Mouse (Mus musculus): ENCODE data around the gene B4galnt2. TPM values are rescaled to one million over a fixed set of nuclear protein-coding genes. Genes with fewer than 3 reads are reported as not detected.
A peak's percentile ranks its signal among the peaks of the same experiment; 100 is the strongest.
"Not testable (repeated sequence)": the region's sequence is repeated elsewhere in the genome, so short reads cannot be mapped to it uniquely, and the experiment has no call there.

The B4galnt2 gene
- total RNA-seq (2021) = not detected

DNA sequence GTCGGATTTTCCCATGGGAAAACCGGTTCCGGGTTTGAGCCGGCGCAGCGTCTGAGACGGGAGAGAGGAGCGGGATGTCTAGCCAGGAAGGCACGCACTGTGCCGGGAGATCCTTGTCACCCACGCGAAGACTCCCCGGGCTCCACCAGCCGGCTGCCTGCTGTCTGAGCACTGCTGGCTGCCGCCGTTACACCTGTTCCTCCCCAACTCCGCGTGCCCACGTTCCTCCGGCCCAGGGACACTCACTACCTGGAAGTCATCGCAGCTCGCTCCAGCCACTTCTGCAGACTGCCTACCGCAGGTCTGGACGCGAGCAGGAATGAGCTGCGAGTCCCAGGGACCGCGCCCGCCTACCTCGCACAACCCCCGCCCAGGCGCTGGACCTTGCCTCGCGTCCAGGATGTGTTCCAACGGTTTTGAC, at the start of gene B4galnt2:
B4galnt2 (minus strand) TSS at position 321 of the 421 bp plus-strand sequence.
- peak; percentile 8 for DNase-seq

DNA sequence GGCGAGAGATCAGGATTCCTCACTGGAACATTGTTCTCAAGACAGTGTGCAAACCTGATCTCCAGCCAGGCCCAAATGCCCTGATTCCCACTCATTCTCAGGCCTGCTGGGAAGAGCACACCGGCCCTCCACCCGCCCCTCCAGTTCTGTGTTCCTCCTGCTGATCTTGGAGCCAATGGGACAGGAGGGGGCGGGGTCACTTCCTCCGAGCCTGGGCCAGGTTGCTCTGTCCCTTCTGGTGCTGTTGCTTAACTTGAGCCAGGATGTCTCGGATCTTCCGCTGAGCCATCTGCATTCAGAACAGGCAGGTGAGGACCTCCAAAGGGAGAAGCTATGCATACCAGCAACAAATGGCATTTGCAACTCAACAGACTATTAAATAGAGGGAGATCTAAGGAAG, 48.6 kb upstream of the B4galnt2 start:
- no peak for DNase-seq

DNA sequence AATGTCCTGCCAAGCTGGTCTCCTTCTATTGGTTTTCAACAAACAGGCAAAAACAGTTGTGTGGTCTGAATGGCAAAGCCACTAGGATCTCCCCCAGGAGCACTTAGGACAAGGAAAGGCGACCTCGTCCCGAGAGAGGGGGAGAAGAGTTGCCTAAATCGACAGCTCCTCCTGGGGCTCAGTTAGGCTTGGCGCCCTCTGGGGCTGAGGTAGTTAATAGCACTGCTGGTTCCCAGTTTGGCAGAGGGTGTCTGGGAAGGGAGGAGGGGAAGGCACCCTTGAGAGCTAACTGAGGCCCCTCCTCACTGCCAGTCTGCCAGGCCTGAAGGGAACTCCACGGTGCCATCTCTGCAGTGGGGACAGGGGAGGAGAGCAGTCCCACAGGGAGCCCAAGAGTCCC, 44.5 kb upstream of the B4galnt2 start:
- DNase-seq = no peak

DNA sequence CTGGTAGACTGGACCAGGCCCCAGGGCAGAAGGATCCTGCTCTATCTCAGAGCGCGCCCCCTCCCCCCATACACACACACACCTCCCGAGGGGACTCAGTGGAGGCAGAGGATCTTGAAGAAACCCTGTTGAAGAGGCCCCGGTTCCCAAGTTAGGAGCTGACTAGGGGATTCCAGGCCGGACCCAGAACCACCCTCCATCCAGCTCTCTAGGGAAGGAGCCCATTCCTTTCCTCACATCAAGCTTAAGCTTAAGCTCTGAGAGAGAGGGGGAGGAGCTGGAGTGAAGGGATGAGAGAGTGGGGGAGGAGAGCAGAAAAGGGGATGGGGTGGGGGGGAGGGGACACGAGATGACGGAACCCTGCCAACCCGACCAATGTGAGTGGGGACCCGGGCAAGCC, 43.6 kb upstream of the B4galnt2 start:
- no peak for DNase-seq

DNA sequence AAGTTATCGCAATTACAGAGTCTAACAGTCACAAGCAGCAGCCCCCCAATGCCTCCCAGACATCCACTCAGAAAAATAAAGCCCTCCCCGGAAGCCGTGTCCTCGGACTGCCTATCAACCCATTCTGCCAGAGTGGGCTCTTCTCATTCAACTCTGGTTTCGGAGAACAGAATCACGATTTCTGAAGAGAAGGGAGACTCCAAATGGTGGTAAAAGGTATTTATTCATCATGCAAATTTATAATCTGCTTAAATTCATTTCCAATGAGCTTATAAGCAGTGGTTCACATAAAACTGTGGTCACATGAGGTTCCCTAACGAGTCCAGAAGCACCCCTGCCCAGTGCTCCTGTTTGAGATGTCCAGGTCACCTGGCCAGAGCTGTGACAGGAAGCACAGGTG, 42.7 kb upstream of the B4galnt2 start:
- no peak for DNase-seq

DNA sequence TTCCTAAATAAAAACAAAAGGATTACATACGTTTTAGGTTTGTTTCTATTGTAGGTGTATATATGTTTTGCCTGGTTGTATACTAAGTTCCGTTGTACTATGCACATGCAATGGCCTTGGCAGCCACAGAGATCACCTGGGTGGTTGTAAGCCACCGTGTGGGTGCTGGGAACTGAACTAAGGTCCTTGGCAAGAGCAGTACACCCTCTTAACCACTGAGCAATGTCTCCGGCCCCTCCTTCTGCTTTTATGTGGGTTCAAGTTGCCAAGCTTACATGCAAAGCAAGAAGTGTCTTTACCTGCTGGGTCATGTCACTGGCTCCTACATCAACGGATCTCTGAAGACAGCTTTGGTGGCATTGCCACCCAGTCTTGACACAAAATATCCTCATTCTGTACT, 38.6 kb upstream of the B4galnt2 start:
- DNase-seq = no peak

DNA sequence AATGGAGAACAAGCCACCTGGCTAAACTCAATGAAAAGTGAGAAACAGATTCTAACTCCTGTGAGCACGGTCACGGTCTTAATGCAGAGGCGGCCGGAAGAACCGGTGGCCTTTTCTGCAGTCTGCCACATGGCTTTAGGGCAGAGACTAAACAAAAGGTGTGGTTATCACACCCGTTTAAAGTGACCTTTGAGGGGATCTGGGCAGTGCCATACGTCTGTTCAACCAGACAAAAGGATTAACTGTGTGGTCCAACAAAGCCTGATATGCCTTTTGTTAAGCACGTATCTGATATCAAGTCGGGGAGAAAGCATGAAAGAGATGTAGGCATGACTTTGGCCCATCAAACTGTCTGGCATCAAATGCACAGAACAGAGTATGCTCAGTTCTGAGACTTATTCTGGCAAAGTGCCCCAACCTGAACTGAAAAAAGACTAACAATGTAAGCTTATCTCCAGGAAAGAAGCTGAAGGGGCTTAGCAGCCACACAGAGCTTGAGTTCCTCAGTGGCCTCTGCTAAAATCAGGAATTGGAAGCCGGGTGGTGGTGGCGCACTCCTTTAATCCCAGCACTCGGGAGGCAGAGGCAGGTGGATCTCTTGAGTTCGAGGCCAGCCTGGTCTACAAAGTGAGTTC, 31.3 kb upstream of the B4galnt2 start:
- no peak for DNase-seq

DNA sequence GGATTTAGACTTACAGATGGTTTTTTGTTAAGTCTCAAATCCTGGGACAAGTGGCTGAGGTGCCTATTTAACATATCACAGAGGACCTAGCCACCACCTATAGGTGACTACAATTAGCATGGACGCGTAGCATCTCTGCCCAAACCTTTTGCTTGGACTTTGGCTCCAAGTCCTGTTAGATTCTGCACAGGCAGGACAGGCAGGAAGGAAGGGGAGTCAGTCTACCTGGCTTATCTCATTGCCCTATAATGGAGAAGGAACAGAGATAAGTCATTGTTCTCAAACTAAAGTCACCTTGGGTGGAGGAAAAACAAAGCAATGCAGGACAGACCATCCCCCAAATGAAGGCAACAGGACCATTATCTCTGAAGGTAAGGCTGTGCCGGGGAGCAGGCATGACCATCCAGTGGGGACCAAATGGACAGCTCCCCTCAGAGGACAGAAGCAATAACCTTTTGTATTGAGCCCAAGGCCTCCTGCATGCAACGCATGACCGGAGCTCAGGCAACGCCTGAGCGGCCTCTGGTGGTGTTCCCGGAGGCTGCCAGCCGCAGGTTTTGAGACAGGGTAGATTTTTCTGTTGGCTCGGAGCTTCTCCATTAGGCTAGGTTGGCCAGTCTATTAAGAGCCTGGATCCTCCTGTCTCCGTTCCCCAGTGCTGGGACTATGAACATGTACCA, 25.3 kb upstream of the B4galnt2 start:
- no peak for DNase-seq

DNA sequence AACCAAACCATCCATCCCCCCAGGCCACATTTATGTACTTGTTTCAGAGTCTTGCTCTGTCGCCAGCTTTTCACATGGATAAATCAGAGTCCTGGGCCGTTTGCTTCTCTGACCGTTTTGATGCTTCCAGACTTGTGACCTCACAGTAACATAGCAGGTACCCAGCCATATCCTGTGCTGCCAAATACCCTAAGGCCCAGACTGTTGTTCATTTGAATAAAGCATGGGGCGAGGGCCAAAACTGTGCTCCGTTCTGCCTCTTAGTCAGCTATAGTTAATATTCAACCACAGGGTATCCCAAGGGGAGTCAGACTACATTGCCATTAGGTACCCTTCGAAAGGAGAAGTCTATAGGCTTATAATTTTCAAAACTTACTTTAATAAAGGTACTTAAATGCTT, 21.7 kb upstream of the B4galnt2 start:
- DNase-seq = no peak

DNA sequence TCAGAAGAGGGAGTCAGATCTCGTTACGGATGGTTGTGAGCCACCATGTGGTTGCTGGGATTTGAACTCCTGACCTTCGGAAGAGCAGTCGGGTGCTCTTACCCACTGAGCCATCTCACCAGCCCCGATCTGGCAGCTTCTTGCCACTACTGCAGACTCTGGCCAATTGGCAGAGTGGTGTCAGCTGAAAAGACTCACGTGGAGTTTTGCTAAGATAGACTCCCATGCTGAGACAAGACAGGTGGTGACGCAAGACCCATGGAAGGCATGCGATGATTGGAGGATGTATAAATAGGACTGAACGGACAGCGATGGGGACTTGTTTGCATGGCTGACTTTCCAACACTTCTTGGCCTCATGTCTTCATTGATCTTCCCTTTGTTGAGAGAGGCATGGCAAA, 17.5 kb upstream of the B4galnt2 start:
- not testable (repeated sequence) for DNase-seq

DNA sequence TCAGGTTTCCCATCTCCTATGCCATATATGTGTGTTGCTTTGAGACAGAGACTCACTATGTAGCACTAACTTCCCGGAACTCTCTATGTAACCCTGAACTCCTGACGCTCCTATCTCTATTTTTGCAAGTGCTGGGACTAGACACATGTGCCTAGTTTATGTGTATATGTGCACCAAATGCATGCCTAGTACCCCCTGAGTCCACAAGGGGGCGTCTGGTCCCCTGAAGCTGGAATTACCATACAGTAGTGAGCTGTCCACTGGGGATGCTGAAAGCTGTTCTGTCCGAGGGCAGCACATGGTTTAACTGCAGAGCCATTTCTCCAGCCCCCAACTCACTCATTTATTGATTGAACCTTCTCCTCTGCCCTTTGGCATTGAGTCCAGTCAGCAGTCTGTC, 11.7 kb upstream of the B4galnt2 start:
- DNase-seq = no peak

DNA sequence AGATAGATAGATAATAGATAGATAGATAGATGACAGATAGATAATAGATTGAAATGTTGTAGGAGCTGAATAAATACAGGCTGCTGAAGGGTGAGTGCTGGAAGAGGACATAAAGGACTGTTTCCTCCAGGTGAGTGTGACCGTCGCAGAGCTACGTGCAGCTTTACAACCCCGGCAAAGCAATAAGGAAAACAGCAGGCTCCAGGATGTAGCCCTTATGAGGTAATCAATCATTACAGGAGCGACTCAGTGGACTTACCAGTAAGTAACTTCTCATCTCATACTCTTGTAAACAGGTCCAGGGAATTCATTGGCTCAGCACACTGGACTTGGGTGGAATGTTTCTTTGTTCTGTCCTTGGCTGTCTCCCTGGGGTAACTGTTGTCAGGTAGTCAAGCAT, 11.3 kb upstream of the B4galnt2 start:
- DNase-seq = no peak

DNA sequence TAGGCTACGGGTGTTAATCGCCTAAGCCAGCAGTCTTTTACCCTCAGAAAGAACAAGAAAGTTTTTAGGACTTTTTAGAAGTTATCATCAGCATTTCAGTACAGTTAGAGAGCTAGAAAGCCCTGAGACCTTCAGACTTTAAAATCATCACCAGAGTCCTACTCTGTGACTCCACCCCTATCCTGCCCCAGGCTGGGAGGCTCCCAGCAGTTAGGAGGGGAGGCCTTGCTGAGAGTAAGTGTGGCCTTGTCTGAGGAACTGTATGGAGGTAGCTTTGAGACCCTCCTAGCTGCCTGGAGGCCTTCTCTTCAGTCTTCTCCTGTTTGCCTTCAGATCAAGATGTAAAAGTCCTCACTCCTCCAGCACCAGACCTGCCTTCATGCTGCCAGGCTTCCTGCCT, 9.5 kb upstream of the B4galnt2 start:
- no peak for DNase-seq

DNA sequence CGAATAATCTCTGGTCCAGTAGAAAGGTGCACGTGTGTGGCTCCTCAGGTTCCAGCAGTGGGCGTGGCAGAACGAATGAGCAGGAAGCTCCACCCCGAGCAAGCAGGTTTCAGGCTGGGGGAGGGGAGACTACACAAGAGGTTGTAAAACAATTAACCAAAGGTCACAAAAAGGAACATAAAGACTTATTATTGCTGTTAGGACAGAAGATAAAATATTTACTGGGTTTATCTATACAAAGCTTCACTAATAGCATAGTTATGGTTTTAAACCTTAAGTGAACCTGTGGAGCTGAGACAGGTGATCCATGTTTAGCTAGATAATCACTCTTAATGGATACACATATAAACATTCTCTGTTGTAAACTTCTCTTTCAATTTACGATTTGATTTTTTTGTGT, 8.8 kb upstream of the B4galnt2 start:
- not testable (repeated sequence) for DNase-seq

DNA sequence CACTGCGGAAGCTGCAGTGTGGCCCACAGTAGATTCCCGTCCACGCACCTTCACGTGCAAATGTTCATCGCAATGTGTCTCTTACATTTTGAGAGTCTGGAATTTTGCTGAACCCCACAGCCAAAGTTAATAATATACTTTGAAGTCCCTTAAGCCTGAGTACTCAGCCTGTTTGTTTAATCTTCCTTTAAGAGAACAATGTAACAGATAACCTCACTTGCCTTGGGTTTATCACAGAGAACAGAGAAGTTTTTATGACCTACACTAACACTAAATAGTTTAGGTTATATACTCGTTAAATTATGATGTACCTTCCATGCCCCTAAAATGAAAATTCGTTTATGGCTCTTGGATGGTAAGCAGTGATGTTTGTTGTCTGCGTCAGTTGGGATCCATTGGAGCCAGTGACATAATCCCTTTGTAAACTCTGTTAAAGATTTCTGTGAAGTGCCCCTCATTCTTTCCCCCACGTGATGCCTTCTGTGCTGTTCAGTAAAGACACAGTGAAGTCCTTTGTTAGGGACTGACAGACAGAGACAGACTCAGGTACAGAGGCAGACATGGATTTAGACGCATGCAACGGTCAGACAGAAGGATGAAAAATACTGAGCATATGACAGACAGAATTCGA, 7.4 kb upstream of the B4galnt2 start:
- no peak for DNase-seq

DNA sequence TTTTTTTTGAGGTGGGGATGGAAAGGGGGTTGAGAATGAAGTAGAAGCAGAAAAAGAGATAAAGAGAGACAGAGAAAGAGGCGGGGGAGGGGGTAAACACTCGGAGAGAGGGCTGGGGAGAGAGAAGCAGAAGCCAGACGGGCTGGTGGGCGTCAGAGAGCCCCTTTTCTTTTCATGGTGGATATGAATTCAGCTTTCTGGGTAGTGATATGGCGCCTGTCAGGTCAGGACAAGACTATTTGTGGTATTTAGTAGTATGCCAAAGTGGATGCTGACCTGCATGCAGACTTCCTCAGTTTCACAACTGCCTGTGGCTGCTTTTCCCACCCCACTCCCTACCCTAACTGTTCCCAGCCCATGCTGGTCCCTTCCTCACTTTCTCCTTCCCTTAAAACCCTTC, 1.7 kb upstream of the B4galnt2 start:
- DNase-seq = no peak

DNA sequence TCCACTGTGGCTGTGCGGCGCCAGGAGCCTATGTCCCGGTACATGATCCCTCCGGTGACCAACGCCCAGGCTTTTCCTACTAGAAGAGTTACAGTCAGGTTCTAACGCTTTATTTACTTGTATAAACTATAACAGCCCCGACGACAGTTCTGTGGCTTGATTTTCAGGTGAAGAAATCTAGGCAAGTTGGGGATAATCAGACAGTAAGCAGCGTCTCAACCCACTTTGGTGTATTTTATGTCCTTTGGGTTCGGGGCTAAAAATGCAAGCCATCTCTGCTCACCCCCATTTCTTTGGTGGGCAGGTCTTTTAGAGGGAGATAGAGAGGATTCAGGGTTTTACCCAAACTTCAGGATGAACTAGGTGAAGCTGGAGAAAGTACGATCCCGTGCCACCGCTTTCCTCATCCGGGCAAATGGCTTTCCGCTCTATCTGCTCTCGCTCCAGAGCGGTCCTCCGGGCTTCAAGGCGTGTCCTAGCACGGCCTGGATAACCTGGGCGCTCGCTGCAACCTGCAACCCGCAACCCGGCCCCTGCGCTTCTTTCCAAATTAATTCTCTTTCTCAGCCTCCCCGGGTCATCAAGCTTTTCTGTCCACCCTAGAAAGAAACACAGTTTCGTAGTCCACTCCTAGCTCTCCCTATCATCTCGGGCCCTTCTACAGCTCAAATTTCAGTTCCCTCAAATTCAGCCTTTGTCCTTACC, 467 bp upstream of the B4galnt2 start:
- DNase-seq = no peak

DNA sequence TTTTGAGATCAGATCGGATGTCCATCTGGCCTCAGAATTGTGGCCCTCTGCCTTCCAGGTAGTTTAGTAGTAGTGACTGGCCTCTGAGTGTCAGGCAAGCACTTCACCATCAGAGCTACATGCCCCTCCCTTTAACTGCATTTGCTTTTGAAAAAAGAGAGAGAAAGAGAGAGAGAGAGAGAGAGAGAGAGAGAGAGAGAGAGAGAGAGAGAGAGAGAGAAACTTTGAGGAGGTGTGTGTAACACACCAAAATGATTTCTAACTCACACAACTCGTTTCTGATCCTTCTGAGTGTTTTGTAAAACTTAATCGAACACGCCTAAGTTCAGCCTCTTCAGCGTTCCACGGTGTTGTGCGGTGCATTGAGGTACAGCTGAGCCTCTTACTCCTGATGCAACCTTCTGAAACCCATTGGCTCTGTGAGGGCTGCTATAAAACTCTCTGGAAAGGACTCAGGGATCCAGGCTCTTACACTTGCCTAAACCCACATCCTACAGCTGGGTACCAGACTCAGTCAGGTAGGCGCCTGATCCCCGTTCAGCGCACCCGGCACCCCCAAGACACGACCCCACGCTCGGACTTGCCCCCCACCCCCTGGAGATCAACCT, 628 bp downstream of the B4galnt2 start:
- DNase-seq = no peak

DNA sequence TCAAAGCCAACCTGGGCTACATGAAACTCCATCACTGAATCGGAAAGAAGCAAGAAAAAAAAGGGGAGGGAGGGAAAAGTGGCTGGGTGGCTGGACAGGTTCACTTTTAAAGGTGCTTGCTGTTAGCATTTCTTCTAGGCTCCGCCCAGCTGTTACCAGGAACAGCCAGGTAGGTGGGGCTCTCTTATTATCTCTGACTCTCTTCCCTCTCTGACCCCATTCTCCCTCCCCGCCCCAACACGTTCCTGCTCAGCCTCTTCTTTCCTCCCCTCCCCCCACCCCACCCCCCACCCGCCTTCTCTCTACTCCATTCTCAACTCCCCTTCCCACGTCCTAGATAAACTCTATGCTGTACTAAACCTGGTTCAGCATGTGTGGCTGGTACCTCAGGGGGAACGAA, 3.1 kb downstream of the B4galnt2 start:
- no peak for DNase-seq

DNA sequence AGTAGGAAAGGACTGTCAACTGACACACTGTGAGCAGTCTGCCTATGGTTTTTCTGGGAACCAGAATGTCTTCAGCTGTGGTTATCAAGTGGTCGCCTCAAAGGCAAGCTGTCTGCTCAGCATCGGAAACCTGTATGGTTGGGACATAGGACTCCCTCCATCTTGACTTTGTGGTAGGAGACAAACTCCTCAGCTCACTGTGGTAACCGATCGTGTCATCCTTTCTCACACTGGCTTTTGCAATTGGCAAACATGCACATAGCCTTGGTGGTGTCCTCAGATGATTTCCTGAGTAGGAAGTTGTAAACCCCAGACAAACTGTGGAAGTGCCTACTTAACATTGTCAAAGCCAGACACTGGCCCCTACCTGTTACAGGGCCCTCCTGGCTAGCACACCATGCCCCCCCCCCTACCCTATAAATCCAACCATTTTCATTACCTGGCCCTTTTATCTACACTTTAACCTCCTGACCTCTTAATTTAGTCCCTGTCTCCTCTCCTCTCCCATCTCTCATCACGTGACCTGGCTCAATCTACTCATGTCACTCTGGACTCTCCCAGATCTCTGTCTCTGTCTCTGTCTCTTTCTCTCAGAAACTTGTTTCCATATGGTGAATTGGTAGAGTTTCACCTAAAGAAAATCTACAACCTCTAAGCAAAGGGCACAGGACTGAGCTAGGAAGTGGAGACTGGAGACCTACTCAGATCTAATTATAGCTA, 6.7 kb downstream of the B4galnt2 start:
- no peak for DNase-seq

DNA sequence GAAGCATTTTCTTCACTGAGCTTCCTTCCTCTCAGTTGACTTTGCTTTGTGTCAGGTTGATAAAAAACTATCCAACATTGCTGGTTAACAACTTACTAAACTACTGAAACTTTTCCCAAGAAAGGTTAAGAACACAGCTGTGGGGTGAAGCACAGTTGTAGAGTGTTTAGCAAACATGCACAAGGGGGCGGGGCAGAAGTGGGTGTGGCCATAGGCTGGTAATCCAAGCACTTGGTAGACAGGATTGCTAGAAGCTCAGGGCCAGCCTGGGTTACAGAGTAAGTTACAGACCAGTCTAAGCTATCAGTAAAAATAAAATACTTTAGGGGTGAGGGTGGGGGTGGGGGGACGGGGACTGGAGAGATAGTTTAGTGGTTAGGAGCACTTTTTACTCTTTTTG, 10.4 kb downstream of the B4galnt2 start:
- DNase-seq = no peak

DNA sequence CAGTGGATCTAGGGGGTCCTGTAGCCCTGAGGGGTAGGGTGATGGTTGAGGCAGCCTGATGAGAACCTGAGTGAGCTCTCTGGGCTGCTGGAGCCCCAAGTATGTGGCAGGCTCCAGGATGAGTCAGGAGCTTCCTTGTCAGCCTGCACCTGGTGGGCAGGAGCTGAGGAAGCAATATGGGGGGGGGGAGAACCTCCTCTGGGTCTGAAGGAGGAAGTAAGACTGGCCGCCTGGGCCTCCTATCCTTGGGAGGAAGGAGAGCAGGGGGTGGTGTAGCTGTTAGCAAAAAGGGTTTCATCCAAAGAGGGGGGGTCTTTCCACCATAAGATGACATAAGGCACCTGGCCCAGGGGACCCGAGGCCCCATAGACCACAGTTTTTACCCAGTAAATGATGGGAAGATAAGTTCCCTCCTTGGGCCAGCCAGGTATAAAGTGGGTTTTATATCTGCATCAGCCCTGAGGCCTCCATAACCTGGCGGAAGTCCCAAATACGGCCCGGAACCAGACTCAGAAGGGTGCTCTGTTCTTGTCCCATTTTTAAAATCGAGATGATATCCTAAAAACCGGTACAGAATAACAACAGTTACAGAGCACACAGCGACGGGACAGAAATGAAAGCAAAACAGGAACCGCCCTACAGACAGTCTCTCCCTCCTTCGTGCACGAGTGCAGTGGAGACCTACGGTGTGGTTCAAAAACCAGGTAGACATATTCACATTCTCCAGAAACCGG, 18.1 kb downstream of the B4galnt2 start:
- DNase-seq = no peak
